Mouse (Mus musculus): Measurements from ENCODE around the gene Jup.

Gene Jup

DNA sequence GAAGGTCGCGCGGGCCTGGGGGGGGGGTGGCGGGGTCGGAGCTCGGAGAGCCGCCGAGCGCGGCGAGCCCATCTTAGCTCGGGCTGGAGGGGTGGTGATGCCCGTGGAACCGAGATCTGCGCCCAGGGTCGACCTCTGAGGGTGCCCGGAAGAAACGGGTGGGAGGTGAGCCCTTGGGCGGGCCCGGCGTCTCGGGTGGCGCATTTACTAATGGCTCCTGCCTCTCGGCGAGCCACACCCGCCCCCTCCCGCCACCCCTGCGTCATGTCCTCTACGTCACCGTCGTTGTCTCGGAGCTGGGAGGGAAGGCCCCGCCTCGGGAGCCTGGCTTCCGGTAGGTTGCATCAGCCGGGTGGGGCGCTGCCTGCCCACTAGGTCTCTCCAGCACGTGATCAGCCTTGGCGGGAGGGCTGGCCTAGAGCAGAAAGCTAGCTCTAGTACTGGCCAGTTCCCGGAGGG, 77.4 kb downstream of the Jup start:
- peak; percentile 93 to 94 for DNase-seq (ENCODE audit: low spot score in 2 of 2)

DNA sequence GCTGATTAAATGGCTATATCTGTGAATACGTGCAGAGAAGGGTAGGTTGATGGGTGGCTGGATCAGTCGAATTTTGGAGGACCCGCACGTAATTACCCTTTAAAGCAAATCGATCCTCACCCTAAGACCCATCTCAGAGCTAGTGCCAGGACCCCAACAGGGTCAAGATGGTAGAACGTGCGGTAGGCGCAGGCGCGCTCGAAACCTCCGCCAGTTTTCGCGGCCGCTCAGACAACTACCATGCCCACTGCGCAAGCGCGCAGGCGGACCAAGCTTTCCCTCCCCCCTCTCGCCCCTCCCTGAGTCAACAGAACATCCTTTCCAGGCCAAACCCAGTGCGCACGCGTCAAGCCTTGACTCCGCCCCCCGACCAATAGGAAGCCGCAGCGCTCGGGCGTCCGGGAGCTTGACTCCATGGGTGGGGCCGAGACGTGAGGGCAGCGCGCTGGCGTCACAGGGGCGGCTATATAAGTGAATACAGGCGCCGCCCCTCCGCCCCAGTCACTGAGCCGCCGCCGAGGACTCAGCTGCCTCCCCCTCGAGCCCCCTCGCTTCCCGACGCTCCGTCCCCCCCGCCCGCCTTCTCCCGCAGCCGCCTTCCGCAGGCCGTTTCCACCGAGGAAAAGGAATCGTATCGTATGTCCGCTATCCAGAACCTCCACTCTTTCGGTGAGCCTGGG, 77.9 kb downstream of the Jup start, which contains the start of gene Eif1:
TSS of gene Eif1 (plus strand) at position 394 of the 680 bp plus-strand sequence.
- peak; percentile 99 for DNase-seq (ENCODE audit: low spot score in 2 of 2)

Measured in right cerebral cortex, postnatal 36 days (tissue).